Mouse (Mus musculus) retina, embryonic 14.5 days (tissue): ENCODE measurements around the gene Fmnl1.
"Not testable (repeated sequence)": the region's sequence is repeated elsewhere in the genome, so short reads cannot be mapped to it uniquely, and the experiment has no call there.

Source experiments
- DNase-seq: peaks from one replicate; pipeline ENCODE4 v3.0.0-alpha.2; 2015; ENCODE audit warnings: low spot score

Gene Fmnl1

DNA sequence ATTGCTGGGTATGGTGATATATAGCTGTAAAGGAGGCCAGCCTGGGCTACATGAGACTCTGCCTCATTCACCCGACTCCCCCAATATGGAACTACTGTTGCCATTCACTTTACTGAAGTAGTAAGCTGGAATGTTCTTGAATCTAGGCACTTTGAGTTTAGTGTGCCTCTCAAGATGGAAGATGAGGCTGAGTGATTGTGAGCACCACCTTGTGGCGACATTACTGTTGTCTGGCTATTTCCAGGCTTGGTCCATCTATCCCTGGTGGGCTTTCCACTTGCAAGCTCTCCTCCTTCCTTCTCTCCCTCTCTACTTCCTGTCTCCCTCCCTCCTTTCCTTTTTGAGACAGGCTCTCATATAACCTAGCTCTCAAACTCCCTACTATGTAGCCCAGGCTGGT is 14.0 kb downstream of the Fmnl1 start:
- DNase-seq, result peak; percentile 79

DNA sequence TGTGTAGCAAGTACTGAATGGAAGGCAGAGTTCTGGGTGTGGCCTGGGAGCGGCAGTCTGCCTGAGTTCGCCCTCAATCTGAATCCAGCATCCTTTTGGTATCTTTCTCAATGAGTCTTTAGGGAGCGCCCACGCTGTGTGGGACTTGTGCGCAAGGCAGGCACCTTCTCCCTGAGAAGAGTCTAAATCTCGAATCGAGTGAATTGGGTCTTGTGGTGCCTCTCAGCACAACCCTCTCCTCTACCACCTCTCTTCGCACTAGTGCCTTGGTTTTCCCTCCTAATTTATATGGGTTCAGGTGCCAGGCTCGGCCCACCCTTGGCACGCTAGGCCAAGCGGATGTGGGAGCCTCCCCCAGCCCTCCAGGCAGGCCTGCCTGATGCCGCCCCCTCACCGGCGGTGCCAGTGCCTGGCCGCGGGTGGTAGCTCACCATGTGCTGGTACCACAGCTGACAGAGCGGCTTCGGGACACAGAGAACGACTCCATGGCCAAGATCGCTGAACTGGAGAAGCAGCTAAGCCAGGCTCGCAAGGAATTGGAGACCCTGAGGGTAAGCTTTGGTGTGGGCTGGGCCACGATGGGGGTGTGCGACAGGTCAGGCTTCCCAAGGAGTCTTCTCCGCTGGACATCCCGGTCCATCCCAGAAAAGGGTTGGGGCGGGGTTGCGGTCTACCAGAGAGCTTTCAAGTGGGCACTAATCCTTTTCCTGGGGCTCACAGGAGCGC is 21.5 kb downstream of the Fmnl1 start:
- no peak for DNase-seq

DNA sequence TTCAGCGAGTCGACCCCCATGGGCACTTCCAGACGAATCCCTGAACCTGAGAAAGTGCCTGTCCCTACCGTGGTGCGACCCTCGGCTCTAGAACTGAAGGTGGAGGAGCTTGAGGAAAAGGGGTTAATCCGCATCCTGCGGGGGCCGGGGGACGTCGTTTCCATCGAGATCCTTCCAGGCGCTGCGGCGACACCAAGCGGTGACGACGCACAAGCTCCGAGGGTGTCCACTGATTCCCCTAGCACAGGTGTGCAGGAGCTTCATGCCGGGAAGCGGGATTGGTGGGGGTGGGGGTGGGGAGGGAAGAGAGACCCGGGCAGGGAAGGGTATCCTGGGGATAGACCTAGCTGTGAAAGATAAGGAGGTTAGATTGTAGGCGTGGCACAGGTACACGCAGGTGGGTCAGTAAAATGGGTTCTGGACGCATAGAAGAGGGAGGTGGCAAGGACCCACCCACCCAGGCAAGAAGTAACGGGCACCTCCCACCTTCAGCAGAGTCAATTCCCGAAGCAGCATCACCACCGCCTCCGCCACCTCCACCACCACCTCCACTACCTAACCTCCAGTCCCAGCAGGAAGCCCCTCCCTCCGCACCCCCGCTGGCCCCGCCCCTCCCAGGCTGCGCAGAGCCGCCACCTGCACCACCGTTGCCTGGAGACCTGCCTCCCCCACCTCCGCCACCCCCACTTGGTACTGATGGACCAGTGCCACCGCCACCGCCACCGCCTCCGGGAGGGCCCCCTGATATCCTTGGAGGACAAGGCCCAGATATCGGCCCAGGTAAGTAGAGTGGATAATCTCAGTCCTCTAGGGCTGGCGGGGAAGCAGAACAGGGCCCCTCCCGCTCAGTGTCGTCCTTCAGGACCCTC is 22.3 kb downstream of the Fmnl1 start:
- peak; percentile 53 for DNase-seq

DNA sequence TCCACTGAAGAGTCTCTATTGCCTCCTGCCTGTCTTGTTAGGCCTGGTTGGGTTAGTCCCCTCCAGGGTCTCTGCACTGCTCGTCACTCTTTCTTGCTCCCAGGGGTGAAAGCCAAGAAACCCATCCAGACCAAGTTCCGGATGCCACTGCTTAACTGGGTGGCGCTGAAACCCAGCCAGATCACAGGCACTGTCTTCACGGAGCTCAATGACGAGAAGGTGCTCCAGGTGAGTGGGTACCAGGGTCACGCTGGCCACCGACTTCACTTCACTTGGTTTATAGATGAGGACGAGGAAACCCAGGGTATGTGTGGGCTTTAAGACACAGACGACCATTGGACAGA is 22.9 kb downstream of the Fmnl1 start:
- DNase-seq, result no peak

DNA sequence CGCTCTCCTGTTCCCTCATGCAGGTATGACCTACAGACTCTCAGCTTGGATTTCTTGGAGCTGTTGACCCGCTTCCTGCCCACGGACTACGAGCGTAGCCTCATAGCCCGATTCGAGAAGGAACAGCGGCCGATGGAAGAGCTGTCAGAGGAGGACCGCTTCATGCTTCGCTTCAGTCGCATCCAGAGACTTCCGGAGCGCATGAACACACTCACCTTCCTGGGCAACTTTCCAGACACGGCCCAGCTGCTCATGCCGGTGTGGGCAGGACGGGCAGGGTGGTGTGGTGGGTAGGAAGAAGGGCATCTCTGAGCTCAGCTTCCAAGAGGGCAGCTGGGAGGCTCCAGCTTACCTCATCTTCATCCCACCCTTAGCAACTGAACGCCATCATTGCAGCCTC is 24.3 kb downstream of the Fmnl1 start:
- no peak for DNase-seq

DNA sequence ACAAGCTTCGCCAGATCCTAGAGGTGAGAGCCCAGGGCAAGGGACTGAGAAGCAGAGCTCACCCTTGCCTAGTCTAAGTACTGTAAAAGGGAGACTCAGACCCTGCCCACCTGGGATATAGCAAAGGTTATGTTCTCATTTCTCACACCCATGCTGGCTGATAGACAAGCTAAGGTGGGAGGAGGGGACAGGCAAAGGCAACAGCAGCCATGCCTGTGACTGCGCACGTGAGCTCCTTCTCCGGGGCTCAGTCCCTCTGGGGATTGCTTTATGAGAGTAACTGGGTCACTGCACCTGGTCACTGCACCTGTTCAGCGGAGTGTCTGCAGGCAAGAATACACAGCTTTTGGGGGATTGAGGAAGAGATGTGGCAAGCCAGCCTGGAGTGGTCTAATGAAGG is 24.7 kb downstream of the Fmnl1 start:
- no peak for DNase-seq

DNA sequence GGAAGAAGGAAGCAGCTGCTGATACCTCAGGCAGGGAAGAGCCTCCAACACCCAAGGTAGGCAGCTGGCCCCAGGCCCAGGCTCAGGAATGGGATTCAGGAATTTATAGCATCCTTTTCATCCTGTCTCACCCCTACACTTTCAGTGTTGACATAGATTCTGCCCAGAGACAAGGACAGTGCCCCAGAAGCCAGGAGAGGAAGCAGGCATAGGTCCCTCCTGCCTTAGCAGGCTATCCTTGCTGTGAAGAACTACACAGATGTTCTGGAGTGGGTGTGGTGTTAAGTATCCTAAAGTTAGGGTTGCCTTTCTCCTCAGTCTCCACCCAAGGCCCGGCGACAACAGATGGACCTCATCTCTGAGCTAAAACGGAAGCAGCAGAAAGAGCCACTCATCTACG is 26.4 kb downstream of the Fmnl1 start:
- DNase-seq, result no peak

DNA sequence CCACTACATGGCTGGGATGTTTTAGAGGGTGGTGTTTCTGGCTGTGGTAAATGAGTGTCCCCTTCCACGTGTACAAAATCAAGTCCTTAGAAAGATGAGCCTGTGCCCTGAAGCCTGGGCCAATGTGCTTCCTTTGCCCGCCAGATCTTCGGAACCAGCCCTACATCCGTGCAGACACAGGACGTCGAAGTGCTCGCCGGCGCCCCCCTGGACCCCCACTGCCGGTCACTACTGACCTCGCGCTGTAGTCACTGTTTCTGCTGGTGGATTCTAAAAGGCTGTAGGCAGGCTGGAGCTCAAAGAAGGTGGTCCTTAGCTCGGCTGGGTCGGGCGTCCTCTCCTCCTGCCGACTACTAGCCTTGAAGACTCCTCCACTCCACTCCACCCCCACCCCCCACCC is 27.4 kb downstream of the Fmnl1 start:
- no peak for DNase-seq

DNA sequence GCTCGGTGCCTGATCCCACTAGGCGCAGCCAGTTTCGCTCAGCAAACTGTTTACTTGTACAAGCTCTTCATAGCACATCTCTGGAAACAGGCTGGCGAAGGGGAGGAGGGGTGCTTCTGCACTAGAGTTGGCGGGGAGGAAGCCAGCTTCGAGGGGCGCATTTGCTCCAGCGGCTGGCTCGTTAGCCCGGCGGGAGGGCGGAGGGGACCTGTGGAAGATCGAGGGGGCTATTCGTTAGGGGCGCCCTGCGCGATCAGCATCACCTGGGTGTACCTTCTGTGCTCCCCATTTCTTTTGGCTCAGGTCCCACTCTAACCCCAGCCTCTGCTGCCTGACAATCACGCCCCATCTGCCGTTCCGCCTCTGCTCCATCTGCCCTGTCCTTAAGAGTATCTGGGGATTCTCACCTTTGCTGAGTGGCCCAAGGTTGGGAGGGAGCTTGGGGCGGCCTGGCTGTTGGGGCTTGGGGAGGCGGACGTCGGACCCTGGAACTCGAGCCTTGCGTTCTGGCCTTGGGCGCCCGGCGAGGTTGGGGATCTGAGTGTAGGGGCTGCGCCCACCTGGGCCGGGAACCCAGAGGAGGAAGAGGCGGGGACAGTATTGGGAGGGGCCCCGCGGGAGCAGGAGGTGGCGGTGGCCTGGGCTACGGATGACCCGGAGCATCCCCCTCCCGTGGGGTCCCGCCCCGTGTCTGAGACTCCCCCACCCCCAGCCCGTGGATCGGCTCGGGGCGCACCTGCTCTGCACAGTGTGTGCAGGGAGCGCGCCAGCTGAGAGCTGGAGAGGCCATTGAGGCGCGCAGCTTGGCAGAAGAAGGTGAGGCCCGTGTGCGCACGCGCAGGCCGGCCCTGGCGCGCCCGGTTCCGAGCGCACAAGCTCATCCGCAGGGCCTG is 28.2 kb downstream of the Fmnl1 start:
- DNase-seq, result peak; percentile 44

DNA sequence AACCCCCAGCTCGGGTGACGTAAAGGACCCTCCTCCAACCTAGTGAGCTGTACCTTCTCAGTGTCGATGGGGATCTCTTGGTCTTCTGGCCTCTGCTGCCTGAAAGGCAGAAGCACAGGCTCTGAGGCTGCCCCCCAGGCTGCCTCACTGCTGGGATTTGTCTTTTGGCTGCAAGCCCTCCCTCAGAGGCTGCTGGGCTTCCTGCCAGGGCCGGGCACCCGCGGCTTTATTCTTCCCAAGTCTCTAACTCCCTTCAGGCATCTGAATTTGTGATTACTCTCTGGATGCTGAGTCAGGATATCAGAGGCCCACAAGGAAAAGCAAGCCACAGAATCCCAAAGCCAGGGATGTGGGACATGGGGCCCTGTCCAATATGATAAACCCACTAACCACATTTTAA is 30.8 kb downstream of the Fmnl1 start:
- DNase-seq, result no peak

DNA sequence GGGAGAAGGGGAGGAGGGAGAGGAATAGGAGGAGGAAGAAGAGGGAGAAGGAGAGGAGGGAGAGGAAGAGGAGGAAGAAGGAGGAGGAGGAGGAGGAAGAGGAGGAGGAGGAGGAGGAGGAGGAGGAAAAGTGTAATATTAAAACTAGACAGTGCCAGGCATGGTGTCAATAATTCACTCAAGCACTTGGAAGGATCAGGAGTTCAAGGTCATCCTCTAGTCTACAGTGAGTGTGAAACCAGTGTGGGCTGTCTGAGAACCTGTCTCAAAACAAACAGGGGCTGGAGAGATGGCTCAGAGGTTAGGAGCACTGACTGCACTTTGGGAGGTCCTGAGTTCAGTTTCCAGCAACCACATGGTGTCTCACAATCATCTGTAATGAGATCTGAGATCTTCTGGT is 31.5 kb downstream of the Fmnl1 start:
- no peak for DNase-seq

DNA sequence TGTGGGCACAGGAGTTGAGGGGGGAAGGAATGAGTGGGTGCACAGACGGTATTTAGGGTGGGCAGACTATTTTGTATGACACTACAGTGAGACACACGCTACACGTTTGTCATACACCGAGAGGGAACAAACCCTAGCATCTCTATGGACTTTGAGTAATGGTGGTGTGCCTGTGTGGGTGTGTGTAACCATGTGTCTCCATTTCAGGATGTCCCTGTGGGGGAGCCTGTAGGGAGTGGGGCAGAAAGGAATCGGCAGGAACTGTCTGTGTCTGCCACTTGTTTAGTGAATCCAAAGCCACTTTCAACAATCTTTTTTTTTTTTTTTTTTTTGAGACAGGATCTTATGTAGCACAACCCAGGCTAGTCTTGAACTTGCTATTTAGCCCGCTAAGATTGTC is 35.3 kb downstream of the Fmnl1 start:
- DNase-seq, result no peak

DNA sequence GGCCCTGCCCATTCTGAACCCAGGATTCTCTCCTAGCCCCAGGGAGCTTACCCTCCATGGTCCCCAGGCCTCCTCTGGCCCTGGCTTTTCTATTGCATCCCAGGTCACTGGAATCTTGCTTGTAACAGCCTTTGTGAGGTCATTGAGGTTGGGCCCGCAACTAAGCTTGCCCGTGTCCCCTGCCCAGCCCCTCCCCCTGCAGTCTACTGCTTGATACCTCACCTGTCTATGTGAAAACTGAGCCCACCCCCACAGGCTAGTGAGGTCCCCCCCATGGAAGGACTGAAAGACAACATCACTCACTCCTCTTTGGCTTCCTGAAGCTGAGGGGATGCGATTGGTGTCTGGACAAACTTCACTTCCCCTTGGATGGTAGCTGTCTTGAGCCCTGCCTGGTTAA is 37.6 kb downstream of the Fmnl1 start, which contains the start of gene 1700023F06Rik:
1700023F06Rik (minus strand) TSS at position 101 of the 400 bp plus-strand sequence.
- no peak for DNase-seq

DNA sequence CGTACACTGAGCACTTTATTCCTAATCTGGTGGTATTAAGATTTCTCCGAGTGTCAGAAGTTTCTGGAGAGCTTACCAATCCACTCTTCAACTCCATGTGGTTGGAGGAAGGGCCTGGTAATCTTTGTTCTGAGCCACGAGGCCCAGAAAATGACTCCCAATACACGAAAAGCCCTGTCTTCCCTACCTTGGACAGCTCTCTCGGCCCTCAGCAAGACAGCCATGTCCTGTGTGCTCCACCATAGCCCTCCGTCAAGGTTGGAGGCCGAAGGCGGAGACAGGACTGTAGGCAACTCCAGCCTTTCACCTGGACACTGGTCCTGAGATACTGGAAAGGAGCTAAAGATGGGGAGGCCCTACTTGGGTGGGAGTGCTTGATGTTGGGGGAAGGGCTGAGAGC is 39.4 kb downstream of the Fmnl1 start:
- no peak for DNase-seq

DNA sequence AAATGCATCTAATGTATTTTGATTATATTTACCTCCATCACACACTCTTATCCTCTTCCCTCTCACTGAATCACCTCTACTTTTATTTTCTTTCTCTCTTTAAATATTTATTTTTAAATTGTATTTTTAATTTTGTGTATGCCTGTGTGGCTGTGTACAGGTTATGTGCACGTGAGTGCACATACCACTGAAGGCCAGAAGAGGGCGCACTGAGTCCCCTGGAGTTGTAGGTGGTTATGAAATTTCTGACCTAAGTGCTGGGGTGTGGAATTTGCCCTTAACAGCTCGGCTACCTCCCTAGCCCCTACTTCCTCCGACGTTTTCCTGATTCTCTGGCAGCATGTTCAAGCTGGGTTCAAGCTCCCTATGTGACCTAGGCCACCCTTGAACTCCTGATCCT is 42.8 kb downstream of the Fmnl1 start:
- no peak for DNase-seq

DNA sequence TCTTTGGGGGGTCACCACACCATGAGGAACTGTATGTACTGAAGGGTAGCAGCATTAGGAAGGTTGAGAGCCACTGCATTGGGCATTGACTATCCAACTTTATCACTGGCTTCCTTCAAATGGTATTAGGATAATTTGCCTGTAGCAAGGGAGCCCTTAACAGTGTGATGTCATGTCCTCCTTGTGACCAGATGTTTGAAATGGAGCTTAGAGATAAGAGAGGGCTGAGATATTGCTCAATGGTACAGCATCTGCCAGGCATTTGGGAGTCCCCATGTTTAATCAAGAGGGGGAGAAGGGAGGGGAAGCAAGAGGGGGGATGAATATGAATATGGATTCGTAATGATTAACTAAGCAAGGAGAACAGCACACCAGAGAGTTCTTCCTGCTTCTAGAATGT is 44.4 kb downstream of the Fmnl1 start:
- DNase-seq, result no peak

DNA sequence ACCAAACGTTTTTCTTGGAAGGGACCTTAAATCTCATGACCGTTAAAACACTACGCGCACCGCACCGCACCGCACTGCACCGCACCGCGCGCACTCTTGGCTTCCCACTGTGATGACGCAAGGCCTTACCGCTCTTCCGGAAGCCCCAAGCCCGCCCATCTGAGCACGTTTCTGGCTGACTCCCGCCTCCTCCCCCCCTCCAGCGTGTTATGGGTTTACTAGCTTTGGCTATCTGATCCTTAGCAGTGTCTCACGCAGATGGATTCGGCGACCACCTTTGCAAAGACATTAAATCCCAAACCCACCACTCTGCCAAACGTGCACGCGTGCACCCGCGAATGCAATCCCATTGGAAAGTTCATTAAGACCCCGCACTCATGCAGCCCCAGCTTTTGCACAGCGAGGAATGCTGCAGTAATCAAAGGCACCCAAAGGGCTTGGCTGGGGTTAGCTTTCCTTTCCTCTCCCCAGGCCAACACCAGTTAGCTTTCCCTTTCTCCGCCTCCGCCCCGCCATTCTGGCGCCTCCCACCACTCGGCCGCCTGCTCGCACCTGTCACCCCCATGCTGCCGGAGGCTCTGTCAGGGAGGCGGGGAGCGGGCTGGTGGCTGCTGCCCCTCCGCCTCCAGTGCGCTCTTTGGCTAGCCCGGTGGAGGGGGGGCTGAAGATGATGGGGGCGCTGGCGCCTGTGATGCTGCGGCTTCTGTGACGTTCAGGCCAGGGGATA is 47.0 kb downstream of the Fmnl1 start, which contains the start of gene Spata32:
Spata32 (minus strand) TSS at position 643 of the 727 bp plus-strand sequence.
- peak; percentile 68 for DNase-seq

DNA sequence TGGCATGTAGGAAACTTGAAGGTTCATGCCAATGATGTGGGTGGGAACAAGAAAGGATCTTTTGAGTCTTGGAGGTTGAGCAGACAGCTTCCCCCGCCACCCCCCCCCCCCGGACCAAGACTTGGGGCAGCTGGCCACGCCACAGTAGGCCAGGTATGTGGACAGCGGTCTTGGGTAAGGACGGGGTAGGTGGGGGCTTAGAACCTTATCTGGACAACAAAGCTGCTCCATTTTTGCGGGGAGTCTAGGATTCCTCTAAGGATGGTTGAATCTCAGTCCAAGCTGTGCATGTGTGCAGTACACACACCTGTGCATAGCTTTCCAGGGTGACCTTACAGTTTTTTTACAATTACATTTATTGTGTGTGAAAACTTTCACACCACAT is 47.6 kb downstream of the Fmnl1 start:
- DNase-seq, result no peak

DNA sequence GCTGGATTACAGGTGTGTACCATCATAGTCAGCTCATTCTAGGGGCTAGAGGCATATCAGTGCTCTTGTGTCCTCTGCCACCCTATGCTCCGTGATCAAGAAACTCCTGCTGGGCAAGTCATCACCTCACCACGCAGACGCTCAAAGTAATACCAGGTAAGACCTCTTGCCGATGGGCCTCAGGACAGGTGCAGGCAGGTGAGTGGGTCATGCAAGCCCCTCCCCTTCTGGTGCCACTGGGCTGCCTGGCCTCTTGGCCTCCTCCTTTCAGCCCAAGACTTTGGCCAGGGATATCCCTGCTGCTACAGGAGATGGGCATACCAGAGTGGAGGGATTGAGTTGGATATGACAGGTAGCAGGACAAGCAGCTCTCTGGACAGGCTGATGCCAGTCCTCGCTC is 48.4 kb downstream of the Fmnl1 start:
- DNase-seq, result no peak

DNA sequence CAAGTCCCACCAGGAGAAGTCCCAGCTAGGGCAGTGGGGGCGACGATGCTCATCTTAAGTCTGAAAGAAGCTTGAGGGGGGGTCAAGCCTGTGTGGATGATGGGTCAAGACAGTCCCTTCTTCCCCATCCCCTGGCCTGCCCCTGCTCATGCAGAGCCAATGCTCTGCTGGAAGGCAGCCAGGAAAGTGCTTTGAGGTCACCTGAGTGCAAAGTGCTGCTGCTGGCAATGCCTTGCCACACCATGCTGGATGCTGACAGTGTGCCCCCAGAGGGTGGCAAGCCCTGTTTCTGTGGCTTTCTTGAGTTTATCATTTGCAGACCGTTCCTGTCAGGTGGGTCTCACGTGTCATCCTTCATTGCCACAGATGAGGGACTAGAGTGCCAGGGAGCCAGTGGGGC is 49.1 kb downstream of the Fmnl1 start:
- DNase-seq, result no peak

DNA sequence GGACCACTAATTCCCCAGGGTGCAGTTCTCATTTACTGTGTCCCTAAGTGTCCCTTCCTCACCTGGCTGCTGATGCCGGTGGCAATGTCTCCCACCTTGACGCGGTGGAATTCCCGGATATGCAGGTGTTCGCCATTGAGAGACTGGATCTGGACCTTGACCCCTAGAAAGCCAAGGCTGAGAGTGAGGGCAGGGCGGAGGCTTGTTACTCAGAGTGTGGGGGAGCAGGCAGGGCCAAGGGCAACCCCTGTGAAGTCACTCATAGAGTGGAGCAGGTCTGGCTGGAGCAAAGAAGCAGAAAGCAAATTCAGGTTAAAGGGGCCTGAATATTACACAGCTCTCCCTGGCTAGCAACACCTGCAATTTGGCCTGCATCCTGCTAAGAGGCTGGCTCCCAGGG is 50.5 kb downstream of the Fmnl1 start:
- no peak for DNase-seq

DNA sequence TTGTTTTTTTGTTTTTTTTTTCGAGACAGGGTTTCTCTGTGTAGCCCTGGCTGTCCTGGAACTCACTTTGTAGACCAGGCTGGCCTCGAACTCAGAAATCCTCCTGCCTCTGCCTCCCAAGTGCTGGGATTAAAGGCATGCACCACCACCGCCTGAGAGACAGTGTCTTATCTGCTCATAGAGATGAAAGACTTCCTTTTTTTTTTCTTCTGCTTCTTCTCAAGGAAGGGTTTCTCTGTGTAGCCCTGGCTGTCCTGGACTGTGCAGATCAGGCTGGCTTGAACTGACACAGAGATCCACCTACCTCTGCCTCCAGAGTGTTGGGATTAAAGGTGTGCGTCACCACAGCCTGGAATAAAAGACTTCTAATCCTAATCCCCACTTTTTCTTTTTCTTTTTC is 51.8 kb downstream of the Fmnl1 start:
- not testable (repeated sequence) for DNase-seq
